8 mouse cellular contexts compared by ENCODE assay signal in genomic region chr16:31878573-31879257, GRCm38 (mm10). TPM values are rescaled to one million over a fixed set of nuclear protein-coding genes. Genes with fewer than 3 reads are reported as not detected.
DNase-seq lines count a peak whose midpoint lies in the region; ATAC-seq and TF ChIP-seq lines count a peak whose summit lies in the region.

TSS of gene Meltf (plus strand) at chr16:31878810.

- H3K4me2 ChIP-seq in lung, embryonic 16.5 days (ENCODE audit: low read depth, low read length): peak within 1 kb of the TSS; percentile 28

- H3K9ac ChIP-seq in lung, embryonic 16.5 days (ENCODE audit: low read length): no peak within 1 kb of the TSS

- ATAC-seq in Patski: peak; percentile 72
- ATAC-seq in lung, embryonic 16.5 days (ENCODE audit: low read depth): peak; percentile 71

- TF ChIP-seq CTCF in Patski (IDR thresholded peaks at IDR 0.05): no peak
- TF ChIP-seq CTCF in kidney, adult 2 months (conservative IDR thresholded peaks at IDR 0.05; ENCODE audit: insufficient read depth, insufficient read length, low read depth, low read length): peak; percentile 86

- DNase-seq in 416B (ENCODE audit: low read depth) (peak; percentile 68), Patski (ENCODE audit: low read depth, low spot score) (no peak)
- DNase-seq in cerebellum, postnatal 36 days: peak; percentile 77 to 82
- DNase-seq in heart, adult 18-20 months: peak; percentile 56 to 84
- peak; percentile 75 for DNase-seq in kidney, adult 2 months
- DNase-seq in ovary, postnatal 36 days (ENCODE audit: low spot score): peak; percentile 75
- peak; percentile 63 to 86 for DNase-seq in urinary bladder, postnatal 4 days (ENCODE audit: low spot score in 2 of 2)

- 38% methylated on average over 21 of the region's 21 CpGs for WGBS in kidney, adult 2 months
- 27% methylated on average over 21 of the region's 21 CpGs for WGBS in lung, embryonic 16.5 days

- H3K36me3 ChIP-seq in kidney, adult 2 months (ENCODE audit: control insufficient read depth, insufficient read depth, low read length): no peaks in the 10 kb centered on the region
- peaks cover 6% of the 10 kb centered on the region; the same call in 1 of the 2 replicates for H3K36me3 ChIP-seq in lung, embryonic 16.5 days (ENCODE audit: control insufficient read depth, insufficient read depth, low read length)

- H3K27ac ChIP-seq in kidney, adult 2 months (ENCODE audit: insufficient read depth, low read depth, low read length): no peak within 1 kb of the TSS
- no peak within 1 kb of the TSS for H3K27ac ChIP-seq in lung, embryonic 16.5 days (ENCODE audit: low read length)

- TF ChIP-seq POLR2A in kidney, adult 2 months (IDR thresholded peaks at IDR 0.05; ENCODE audit: low read depth, low read length): no peak

- CTCF ChIA-PET in Patski (lab: Charles Lee): interaction anchor here (1.1 to 2.6 kb wide), 6 partner anchors 10 to 40 kb away, joined by 3 to 11 read pairs (median 5); no protein-coding TSS in a partner anchor

- H3K9me3 ChIP-seq in lung, embryonic 16.5 days (ENCODE audit: control insufficient read depth, low read length): no peaks in the 10 kb centered on the region

- no peaks in the 10 kb centered on the region for H3K27me3 ChIP-seq in Patski
- no peaks in the 10 kb centered on the region for H3K27me3 ChIP-seq in kidney, adult 2 months (replicated peaks; ENCODE audit: control insufficient read depth, insufficient read depth, low read length)
- no peaks in the 10 kb centered on the region for H3K27me3 ChIP-seq in lung, embryonic 16.5 days (ENCODE audit: control insufficient read depth, insufficient read depth, low read depth, low read length)

- H3K4me1 ChIP-seq in kidney, adult 2 months (ENCODE audit: control insufficient read depth, insufficient read depth, low read length): no peaks in the 10 kb centered on the region
- H3K4me1 ChIP-seq in lung, embryonic 16.5 days (replicated peaks; ENCODE audit: control insufficient read depth, insufficient read depth, low read length): peaks cover 5% of the 10 kb centered on the region

- in situ Hi-C loops in Patski (cut with MboI; ENCODE audit: low pct_unique_long_range_greater_than_20kb): loop anchor here (5.0 kb wide), 1 partner anchor 39 kb away; no protein-coding TSS in a partner anchor

- POLR2A ChIA-PET in Patski (lab: Charles Lee): no interaction called here

- no peak within 1 kb of the TSS for H3K4me3 ChIP-seq in kidney, adult 2 months (ENCODE audit: insufficient read depth, low read depth, low read length)
- H3K4me3 ChIP-seq in lung, embryonic 16.5 days (ENCODE audit: low read length): no peak within 1 kb of the TSS

RNA-seq across cellular contexts. Expression of gene Meltf, which starts in this region (rescaled TPM):
- polyA plus RNA-seq in Patski (2021): 0.31 TPM
- under 1 TPM in 1 of 2 experiments, not detected in 1; 0.08 TPM for total RNA-seq in heart, adult 18-20 months (2021)
- polyA plus RNA-seq in kidney, adult 2 months (2012; rRNA removed): 0.11 and 0.14 TPM in 2 replicates
- polyA plus RNA-seq in lung, embryonic 16.5 days (2015; fragmentation: Nextera tagmentation; extraction: Ambion mirVana): 0.13 and 0.18 TPM in 2 replicates

Comparison
In these comparisons a context has a peak if more than half of its experiments do, and no peak if none do; other contexts are left out.
1. Peak in ATAC-seq in Patski; RNA of the gene not detected or under 1 TPM.
2. Peak in DNase-seq in heart, adult 18-20 months; RNA of the gene not detected or under 1 TPM.
3. Peak in DNase-seq in kidney, adult 2 months; RNA of the gene not detected or under 1 TPM.
4. Peak in ATAC-seq and H3K4me2 ChIP-seq in lung, embryonic 16.5 days; RNA of the gene not detected or under 1 TPM.